In the genomic region with DNA sequence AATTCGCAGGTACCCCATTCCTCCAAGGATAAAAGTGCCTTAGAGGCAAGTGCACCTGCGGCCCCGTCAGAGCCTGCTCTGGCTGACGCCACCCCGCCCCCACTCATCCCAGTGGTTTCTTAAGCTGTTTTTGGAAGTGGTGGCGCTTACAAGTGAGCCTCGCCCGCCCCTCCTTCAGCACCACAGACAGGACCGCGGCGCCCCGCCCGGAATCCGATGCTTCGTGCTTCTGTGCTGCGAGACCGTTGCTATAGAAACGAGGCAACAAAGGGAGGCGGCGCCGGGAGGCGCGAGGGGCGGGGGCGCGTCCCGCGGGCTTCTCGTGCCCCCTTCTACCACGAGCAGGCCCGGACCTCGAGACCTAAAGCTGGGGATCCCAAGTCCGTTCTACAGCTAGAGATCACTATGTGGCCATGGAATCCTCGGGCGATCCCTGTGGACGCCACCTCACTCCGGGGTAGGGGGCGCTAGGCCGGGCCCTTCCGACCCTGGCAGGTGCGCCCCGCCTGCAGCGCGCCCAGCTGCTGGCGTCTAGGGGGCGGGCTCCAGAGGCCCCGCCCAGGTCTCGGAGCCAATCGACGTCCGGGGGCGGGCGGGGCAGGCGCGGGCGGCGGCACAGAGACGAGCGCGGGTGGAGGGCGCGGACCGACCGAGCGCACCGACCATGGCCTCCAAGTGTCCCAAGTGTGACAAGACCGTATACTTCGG, we compare ENCODE assay signal across 7 mouse cellular contexts. TPM values are rescaled to one million over a fixed set of nuclear protein-coding genes. Genes with fewer than 3 reads are reported as not detected.
DNase-seq lines count a peak whose midpoint lies in the region; ATAC-seq lines count a peak whose summit lies in the region.

A gene (plus strand): TSS at position 329 of the 708 bp plus-strand sequence.

- peak within 1 kb of the TSS; percentile 94 for H3K4me2 ChIP-seq in intestine, embryonic 16.5 days (ENCODE audit: low read depth, low read length)

- peaks cover 58% of the 10 kb centered on the region for H3K36me3 ChIP-seq in embryonic facial prominence, embryonic 10.5 days (replicated peaks)
- H3K36me3 ChIP-seq in intestine, embryonic 16.5 days (ENCODE audit: control insufficient read depth, insufficient read depth, low read length): peaks cover 25% of the 10 kb centered on the region
- peaks cover 62% of the 10 kb centered on the region for H3K36me3 ChIP-seq in midbrain, embryonic 10.5 days

- WGBS in embryonic facial prominence, embryonic 10.5 days: under 1% methylated on average over 68 of the region's 68 CpGs
- under 1% methylated on average over 68 of the region's 68 CpGs for WGBS in intestine, embryonic 16.5 days
- under 1% methylated on average over 68 of the region's 68 CpGs for WGBS in midbrain, embryonic 10.5 days

- H3K4me3 ChIP-seq in embryonic facial prominence, embryonic 10.5 days: peak within 1 kb of the TSS; percentile 60
- H3K4me3 ChIP-seq in intestine, embryonic 16.5 days (ENCODE audit: low read length): peak within 1 kb of the TSS; percentile 63
- peak within 1 kb of the TSS; percentile 75 for H3K4me3 ChIP-seq in midbrain, embryonic 10.5 days

- peak within 1 kb of the TSS; percentile 66 for H3K9ac ChIP-seq in intestine, embryonic 16.5 days (ENCODE audit: low read depth, low read length)

- H3K9me3 ChIP-seq in embryonic facial prominence, embryonic 10.5 days: no peaks in the 10 kb centered on the region
- H3K9me3 ChIP-seq in intestine, embryonic 16.5 days (ENCODE audit: control insufficient read depth, low read length): no peaks in the 10 kb centered on the region
- H3K9me3 ChIP-seq in midbrain, embryonic 10.5 days (replicated peaks): no peaks in the 10 kb centered on the region

- peaks cover 40% of the 10 kb centered on the region for H3K27me3 ChIP-seq in embryonic facial prominence, embryonic 10.5 days (replicated peaks; ENCODE audit: low read depth, poor library complexity, severe bottlenecking)
- H3K27me3 ChIP-seq in intestine, embryonic 16.5 days (replicated peaks; ENCODE audit: control insufficient read depth, insufficient read depth, low read length): peaks cover 21% of the 10 kb centered on the region
- H3K27me3 ChIP-seq in midbrain, embryonic 10.5 days (ENCODE audit: low read depth, poor library complexity, severe bottlenecking): peaks cover 24% of the 10 kb centered on the region

- peak; percentile 89 for ATAC-seq in intestine, embryonic 16.5 days

- peak within 1 kb of the TSS; percentile 86 for H3K27ac ChIP-seq in embryonic facial prominence, embryonic 10.5 days (replicated peaks)
- H3K27ac ChIP-seq in intestine, embryonic 16.5 days (ENCODE audit: low read length): peak within 1 kb of the TSS; percentile 54
- H3K27ac ChIP-seq in midbrain, embryonic 10.5 days (replicated peaks): peak within 1 kb of the TSS; percentile 95

- H3K4me1 ChIP-seq in embryonic facial prominence, embryonic 10.5 days: peaks cover 59% of the 10 kb centered on the region
- H3K4me1 ChIP-seq in intestine, embryonic 16.5 days (ENCODE audit: control insufficient read depth, insufficient read depth, low read length): peaks cover 45% of the 10 kb centered on the region
- peaks cover 72% of the 10 kb centered on the region for H3K4me1 ChIP-seq in midbrain, embryonic 10.5 days

- intact Hi-C loops in left cerebral cortex, postnatal 25 days (cut with DNase I): no loop called here

- DNase-seq in adrenal gland, postnatal 10 days: peak; percentile 91
- peak; percentile 94 for DNase-seq in embryonic facial prominence, embryonic 10.5 days (ENCODE audit: low spot score)
- no peak for DNase-seq in gonadal fat pad, adult 2 months (ENCODE audit: low read depth)
- DNase-seq in left cerebral cortex, postnatal 25 days (ENCODE audit: low spot score in 2 of 2): peak; percentile 92 to 98
- DNase-seq in midbrain, embryonic 10.5 days (ENCODE audit: low spot score): peak; percentile 96
- DNase-seq in spleen, adult 18-20 months: peak; percentile 72 to 83

RNA-seq across cellular contexts. Expression of the gene that starts here (rescaled TPM):
- total RNA-seq in adrenal gland, postnatal 10 days (2021): 100 to 1,000 TPM; 184 to 199 TPM
- 91.8 and 96.4 TPM in 2 replicates for polyA plus RNA-seq in embryonic facial prominence, embryonic 10.5 days (2016; fragmentation: Nextera tagmentation; extraction: Ambion mirVana)
- polyA plus RNA-seq in gonadal fat pad, adult 2 months (2012; rRNA removed): 250 and 281 TPM in 2 replicates
- 124 and 130 TPM in 2 replicates for polyA plus RNA-seq in intestine, embryonic 16.5 days (2015; fragmentation: Nextera tagmentation; extraction: Ambion mirVana)
- total RNA-seq in left cerebral cortex, postnatal 25 days (2021): 100 to 1,000 TPM; 160 to 161 TPM
- polyA plus RNA-seq in midbrain, embryonic 10.5 days (2016; fragmentation: Nextera tagmentation; extraction: Ambion mirVana): 278 and 293 TPM in 2 replicates
